Mouse (Mus musculus) telencephalon, adult 2 months (tissue): Measurements from ENCODE around the gene 1810010D01Rik.

ENCODE experiments used
- DNase-seq: peaks from one replicate; pipeline ENCODE4 v3.0.0-alpha.2; 2011; ENCODE audit warnings: low read depth, low spot score

Gene 1810010D01Rik

DNA sequence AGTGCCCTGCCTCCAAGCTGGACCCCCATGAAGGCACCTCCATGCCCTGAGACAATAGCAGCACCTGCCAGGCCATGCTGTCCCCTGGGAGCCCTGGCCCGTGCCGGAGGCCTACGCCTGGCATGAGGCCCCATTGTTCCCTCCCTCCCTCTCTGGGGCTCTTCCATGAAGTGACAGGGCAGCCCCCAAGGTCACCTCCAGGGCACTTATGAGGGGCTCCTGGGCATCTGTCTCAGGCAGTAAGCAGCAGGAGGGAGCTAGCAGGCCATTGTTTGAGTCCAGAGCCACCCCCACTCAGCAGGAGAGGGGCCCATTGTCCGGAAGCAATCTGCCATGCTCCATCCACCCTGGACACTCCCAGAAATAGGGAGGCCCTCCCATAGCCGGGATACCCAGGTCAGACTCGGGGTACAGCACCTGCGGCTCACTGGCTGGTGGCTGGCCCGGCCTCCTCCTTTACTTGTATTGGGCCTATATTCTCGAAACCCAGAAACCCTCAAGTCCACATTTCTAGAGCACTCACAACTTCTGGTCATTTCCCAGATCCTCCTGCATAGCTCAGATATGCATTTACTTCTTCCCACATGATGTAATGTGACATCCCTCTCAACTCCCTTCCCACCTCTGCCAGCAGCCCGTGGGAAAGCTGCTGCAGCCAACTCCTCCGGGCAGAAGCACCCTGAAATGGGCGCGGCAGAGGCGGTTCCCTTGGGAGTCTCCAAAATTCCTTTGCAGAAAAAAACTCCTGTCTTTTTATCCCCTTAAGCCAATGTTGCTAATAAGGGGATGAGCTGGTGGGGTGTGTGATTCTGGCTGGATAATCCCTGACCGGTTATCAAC lies 30.9 kb downstream of the 1810010D01Rik start:
- no peak for DNase-seq

- no peak for DNase-seq
These were observed 34.4 kb downstream of the 1810010D01Rik start for GRCm38 (mm10) chr7:145173563-145173962.

- DNase-seq, result no peak
These were observed 34.8 kb downstream of the 1810010D01Rik start for GRCm38 (mm10) chr7:145173116-145173515.

DNA sequence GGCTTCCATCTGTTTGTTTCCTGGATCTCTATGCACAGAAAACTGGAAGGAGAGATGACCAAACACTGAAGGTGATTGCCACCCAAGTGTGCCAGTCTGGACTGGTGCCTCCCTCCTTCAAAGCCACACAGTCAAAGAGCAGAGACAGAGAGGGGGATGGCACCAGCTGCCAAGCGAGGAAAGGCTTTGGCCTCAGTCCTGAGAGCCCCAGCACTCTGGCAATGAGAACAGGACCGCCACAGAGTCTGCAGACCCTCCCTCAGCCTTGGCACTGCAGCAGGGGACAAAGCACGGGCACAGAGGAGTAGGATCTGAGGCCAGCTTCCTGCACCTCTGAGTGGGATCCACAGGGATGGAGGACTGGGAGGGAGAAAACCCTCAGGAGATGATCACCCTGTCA lies 38.2 kb downstream of the 1810010D01Rik start:
- DNase-seq, result no peak

- DNase-seq, result no peak
These were observed 48.4 kb downstream of the 1810010D01Rik start for GRCm38 (mm10) chr7:145159283-145160240.
